Mouse (Mus musculus) forebrain, embryonic 16.5 days (tissue): Measurements from ENCODE around the gene Grid1. TPM values are rescaled to one million over a fixed set of nuclear protein-coding genes. Genes with fewer than 3 reads are reported as not detected.

ENCODE experiments used
- ATAC-seq: fragments of 200-750 bp; cut with Nextera tagmentation; 2 replicates; pipeline ENCODE4 v1.8.0; 2017; ENCODE audit warnings: mild to moderate bottlenecking, moderate library complexity
- H3K27ac ChIP-seq: fragments of 300-500 bp; sonication (generic); 2 replicates; pipeline ENCODE4 v1.5.1; 2014; ENCODE audit warnings: low read length, control low read depth
- H3K27me3 ChIP-seq: fragments of 300-500 bp; sonication (generic); replicated peaks from 2 replicates; pipeline ENCODE4 v1.6.1; 2014; ENCODE audit warnings: low read length; ENCODE audit not compliant: control insufficient read depth, insufficient read depth
- H3K36me3 ChIP-seq: fragments of 300-500 bp; sonication (generic); 2 replicates; pipeline ENCODE4 v1.6.1; 2014; ENCODE audit not compliant: control insufficient read depth, insufficient read depth
- H3K4me1 ChIP-seq: fragments of 300-500 bp; sonication (generic); replicated peaks from 2 replicates; pipeline ENCODE4 v1.6.1; 2014; ENCODE audit warnings: low read length; ENCODE audit not compliant: control insufficient read depth, insufficient read depth
- H3K4me2 ChIP-seq: fragments of 300-500 bp; sonication (generic); 2 replicates; pipeline ENCODE4 v1.6.1; 2014; ENCODE audit warnings: mild to moderate bottlenecking, low read length, control low read depth
- H3K4me3 ChIP-seq: fragments of 300-500 bp; sonication (generic); replicated peaks from 2 replicates; pipeline ENCODE4 v1.5.1; 2014; ENCODE audit warnings: mild to moderate bottlenecking, low read length, control low read depth
- H3K9ac ChIP-seq: fragments of 300-500 bp; sonication (generic); replicated peaks from 2 replicates; pipeline ENCODE4 v1.6.1; 2014; ENCODE audit warnings: low read depth, low read length, control low read depth
- H3K9me3 ChIP-seq: fragments of 300-500 bp; sonication (generic); 2 replicates; pipeline ENCODE4 v1.6.1; 2016; ENCODE audit warnings: low read length; ENCODE audit not compliant: control insufficient read depth
- WGBS: fragments of 180-500 bp; shearing (Covaris S2); extraction: QIAGEN DNeasy Blood & Tissue Kit; methylation state at CpG from one replicate; pipeline ENCODE4 v1.1.7; 2014; 5-methylcytosine and 5-hydroxymethylcytosine counted together
- polyA plus RNA-seq: library from polyadenylated mRNA; unstranded; fragments of >200 nt; fragmentation: Nextera tagmentation; extraction: Ambion mirVana; gene quantifications from 2 replicates; pipeline ENCODE4 v1.2.1, GENCODE M21; 2015

Grid1 gene
- polyA plus RNA-seq, 1 experiment from 2014 or later = 4.5 TPM

- no peak overlapping the region for H3K4me3 ChIP-seq
- 0 out of 2 replicates have a peak, but pooled peaks cover 3% of the 10 kb centered on the region for H3K4me1 ChIP-seq
- 56% methylated on average over 3 of the region's 3 CpGs for WGBS
- no peak overlapping the region for H3K4me2 ChIP-seq
- H3K27ac ChIP-seq = no peak overlapping the region
- no peak overlapping the region for H3K9ac ChIP-seq
- H3K9me3 ChIP-seq = no peaks in the 10 kb centered on the region
- no peaks in the 10 kb centered on the region for H3K27me3 ChIP-seq
- no peaks in the 10 kb centered on the region for H3K36me3 ChIP-seq
- ATAC-seq = no peak
Observed at GRCm38 (mm10) chr14:34952311-34952710, 132.4 kb downstream of the Grid1 start.

GRCm38 (mm10) chr14:34953566-34953965 lies 133.7 kb downstream of the Grid1 start:
- H3K4me1 ChIP-seq = 0 out of 2 replicates have a peak, but pooled peaks cover 3% of the 10 kb centered on the region
- no peak overlapping the region for H3K27ac ChIP-seq
- no peaks in the 10 kb centered on the region for H3K36me3 ChIP-seq
- H3K4me3 ChIP-seq = no peak overlapping the region
- H3K27me3 ChIP-seq = no peaks in the 10 kb centered on the region
- no peak overlapping the region for H3K9ac ChIP-seq
- peak; percentile 65; the same call in 1 of the 2 replicates for ATAC-seq
- 37% methylated on average over 9 of the region's 9 CpGs for WGBS
- H3K4me2 ChIP-seq = no peak overlapping the region
- no peaks in the 10 kb centered on the region for H3K9me3 ChIP-seq

DNA sequence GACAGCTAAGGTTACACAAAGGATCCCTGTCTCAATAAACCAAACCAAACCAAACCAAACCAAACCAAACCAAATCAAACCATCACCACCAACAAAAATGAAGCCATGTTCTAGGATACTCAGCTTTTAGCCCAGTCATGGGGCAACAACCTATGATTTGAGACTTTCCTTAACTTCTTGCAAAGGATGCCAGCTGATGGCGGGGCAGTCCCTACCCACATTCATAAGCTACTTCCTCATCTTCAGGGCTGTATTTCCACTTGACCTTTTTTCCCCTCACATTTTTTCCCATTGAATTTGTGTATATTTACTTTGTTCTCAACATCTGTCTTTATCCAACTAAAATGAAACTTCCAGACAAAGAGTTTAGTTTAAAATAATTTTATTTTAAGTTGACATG lies 135.8 kb downstream of the Grid1 start:
- Histone ChIP-seq H3K4me3 (no peak overlapping the region), H3K9me3 (no peaks in the 10 kb centered on the region), H3K27me3 (no peaks in the 10 kb centered on the region), H3K27ac (no peak overlapping the region), H3K36me3 (no peaks in the 10 kb centered on the region), H3K4me1 (0 out of 2 replicates have a peak, but pooled peaks cover 5% of the 10 kb centered on the region), H3K9ac (no peak overlapping the region), H3K4me2 (no peak overlapping the region)
- WGBS = 93% methylated on average over 1 of the region's 1 CpGs
- ATAC-seq = no peak

DNA sequence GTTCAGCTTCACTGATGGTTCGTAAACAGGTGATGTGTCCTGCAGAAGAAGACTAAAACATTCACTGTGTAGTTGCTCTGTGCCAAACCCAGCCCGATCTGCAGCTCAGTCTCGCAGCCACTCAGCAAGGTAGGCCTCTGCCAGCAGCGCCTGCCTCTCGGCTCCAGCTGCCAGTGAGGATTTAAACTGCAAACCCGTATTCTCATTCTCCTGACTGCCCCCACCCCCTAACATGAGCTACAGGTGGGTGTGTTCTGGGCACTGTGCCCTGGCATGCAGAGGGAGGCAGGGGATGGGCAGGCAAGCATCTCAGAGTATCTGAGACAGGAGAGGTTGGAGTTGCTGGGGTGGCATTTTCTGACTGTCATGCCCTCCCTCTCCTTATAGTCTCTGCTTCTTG lies 140.3 kb downstream of the Grid1 start:
- H3K4me3 ChIP-seq = no peak overlapping the region
- ATAC-seq = peak; percentile 32; the same call in 1 of the 2 replicates
- WGBS = 34% methylated on average over 6 of the region's 6 CpGs

GRCm38 (mm10) chr14:34963616-34964168 lies 143.8 kb downstream of the Grid1 start:
- H3K9ac ChIP-seq = no peak overlapping the region
- ATAC-seq = no peak; the same call in 1 of the 2 replicates
- no peak overlapping the region for H3K4me2 ChIP-seq
- H3K27me3 ChIP-seq = no peaks in the 10 kb centered on the region
- no peak overlapping the region for H3K27ac ChIP-seq
- peaks cover 9% of the 10 kb centered on the region for H3K4me1 ChIP-seq
- H3K36me3 ChIP-seq = no peaks in the 10 kb centered on the region
- WGBS = 66% methylated on average over 4 of the region's 4 CpGs
- no peaks in the 10 kb centered on the region for H3K9me3 ChIP-seq
- H3K4me3 ChIP-seq = no peak overlapping the region

More for the DNA sequence above, 140.3 kb downstream of the Grid1 start:
- Histone ChIP-seq H3K27me3 (no peaks in the 10 kb centered on the region), H3K4me2 (no peak overlapping the region), H3K9ac (no peak overlapping the region), H3K27ac (no peak overlapping the region), H3K4me1 (peaks cover 9% of the 10 kb centered on the region), H3K9me3 (no peaks in the 10 kb centered on the region), H3K36me3 (no peaks in the 10 kb centered on the region)

DNA sequence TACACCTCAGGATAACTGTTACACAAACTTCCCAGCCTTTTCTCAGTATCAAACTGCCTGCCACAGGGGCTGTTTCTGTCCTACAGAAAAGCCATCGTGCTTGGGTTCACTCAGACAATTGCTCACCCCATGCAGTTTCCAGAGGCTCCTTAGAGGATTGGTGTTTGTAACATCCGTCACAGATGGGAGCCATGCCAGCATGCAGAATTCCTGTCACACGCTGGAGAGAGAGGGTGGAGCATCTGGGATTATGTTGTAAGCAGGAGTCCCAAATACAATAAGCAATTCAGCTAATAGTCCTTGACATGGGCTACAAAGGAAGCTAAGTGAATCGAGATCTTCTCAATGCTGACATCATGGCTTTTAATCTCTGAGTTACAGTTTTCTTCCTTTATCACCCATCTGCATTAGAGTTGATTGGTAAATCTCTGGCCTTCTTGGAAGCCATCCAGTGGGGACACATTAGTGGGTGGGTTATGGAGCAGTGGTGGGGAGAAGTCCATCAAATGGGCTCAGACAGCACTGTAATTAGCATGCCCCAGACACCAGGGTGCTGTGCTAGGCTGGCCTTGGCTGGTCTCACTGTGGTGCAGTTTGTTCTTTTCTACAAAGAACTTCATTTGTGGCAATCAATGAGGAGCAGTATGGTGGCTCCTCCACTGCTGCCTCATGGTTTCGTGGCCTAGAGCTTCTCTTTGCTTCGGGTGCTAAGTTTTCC lies 149.4 kb downstream of the Grid1 start:
- ATAC-seq = peak; percentile 96
- Histone ChIP-seq H3K4me3 (no peak overlapping the region), H3K4me1 (peaks cover 6% of the 10 kb centered on the region), H3K9ac (no peak overlapping the region), H3K9me3 (no peaks in the 10 kb centered on the region), H3K36me3 (no peaks in the 10 kb centered on the region), H3K27me3 (0 out of 2 replicates have a peak, but pooled peaks cover 5% of the 10 kb centered on the region), H3K27ac (no peak overlapping the region), H3K4me2 (no peak overlapping the region)
- 8% methylated on average over 6 of the region's 6 CpGs for WGBS

GRCm38 (mm10) chr14:34972930-34973329 lies 153.0 kb downstream of the Grid1 start:
- Histone ChIP-seq H3K4me1 (peaks cover 6% of the 10 kb centered on the region), H3K9me3 (no peaks in the 10 kb centered on the region), H3K4me2 (no peak overlapping the region), H3K36me3 (no peaks in the 10 kb centered on the region), H3K4me3 (no peak overlapping the region), H3K9ac (no peak overlapping the region), H3K27ac (no peak overlapping the region), H3K27me3 (peaks cover 5% of the 10 kb centered on the region; the same call in 1 of the 2 replicates)
- ATAC-seq = no peak
- WGBS = 75% methylated on average over 3 of the region's 3 CpGs

GRCm38 (mm10) chr14:34980756-34981155 lies 160.8 kb downstream of the Grid1 start:
- no peaks in the 10 kb centered on the region for H3K9me3 ChIP-seq
- 7% methylated on average over 2 of the region's 2 CpGs for WGBS
- H3K9ac ChIP-seq = no peak overlapping the region
- no peaks in the 10 kb centered on the region for H3K4me1 ChIP-seq
- no peak for ATAC-seq
- no peak overlapping the region for H3K4me2 ChIP-seq
- H3K36me3 ChIP-seq = no peaks in the 10 kb centered on the region
- H3K4me3 ChIP-seq = no peak overlapping the region
- H3K27me3 ChIP-seq = peaks cover 7% of the 10 kb centered on the region; the same call in 1 of the 2 replicates
- H3K27ac ChIP-seq = no peak overlapping the region

GRCm38 (mm10) chr14:34989131-34989530 lies 169.2 kb downstream of the Grid1 start:
- WGBS = 68% methylated on average over 5 of the region's 5 CpGs

More at GRCm38 (mm10) chr14:34989131-34989530, 169.2 kb downstream of the Grid1 start:
- no peak overlapping the region for H3K4me3 ChIP-seq
- no peaks in the 10 kb centered on the region for H3K27me3 ChIP-seq
- H3K4me2 ChIP-seq = no peak overlapping the region
- H3K4me1 ChIP-seq = no peaks in the 10 kb centered on the region
- no peak overlapping the region for H3K9ac ChIP-seq
- no peaks in the 10 kb centered on the region for H3K36me3 ChIP-seq
- no peak for ATAC-seq
- H3K27ac ChIP-seq = no peak overlapping the region
- H3K9me3 ChIP-seq = no peaks in the 10 kb centered on the region
